9 mouse cellular contexts compared by ENCODE assay signal in the genomic region with DNA sequence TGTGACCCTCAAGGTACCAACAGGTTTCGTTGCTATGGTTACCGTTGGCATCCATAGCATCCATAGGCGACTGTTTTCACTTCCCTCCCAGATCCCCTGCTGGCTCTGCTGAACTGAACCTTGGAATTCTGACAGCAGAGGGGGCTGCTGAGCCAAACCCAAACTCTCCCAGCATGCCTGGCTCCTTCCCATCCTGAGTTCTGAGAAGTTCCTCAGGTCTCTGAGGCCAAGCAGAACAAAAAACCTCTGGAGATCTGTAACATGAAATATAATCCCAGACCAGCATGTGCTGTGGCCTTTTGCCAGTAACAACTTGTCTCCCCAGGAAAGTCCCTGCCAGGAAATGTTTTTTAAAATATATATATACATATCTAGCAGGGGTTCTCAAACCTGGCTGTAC. TPM values are rescaled to one million over a fixed set of nuclear protein-coding genes. Genes with fewer than 3 reads are reported as not detected.
A peak's percentile ranks its signal among the peaks of the same experiment; 100 is the strongest.
DNase-seq lines count a peak whose midpoint lies in the region; ATAC-seq and TF ChIP-seq lines count a peak whose summit lies in the region.
"Had no signal": no experiment of that assay in that cellular context is flagged by ENCODE, and none has a peak within 500 bp of the region (broad histone marks: within the 10 kb centered on the region; RNA-seq: fewer than 3 reads in every experiment).

No protein-coding gene starts in this region.

- peak; percentile 54; the same call in 1 of the 2 replicates for ATAC-seq in embryonic facial prominence, embryonic 15.5 days (ENCODE audit: insufficient number of reproducible peaks, low FRiP score, low TSS enrichment, low read depth)
- peak; percentile 76 for ATAC-seq in lung, postnatal 0 days

- intact Hi-C loops in heart, postnatal 14 days (cut with DNase I), result loop anchor here (1.0 to 10.0 kb wide), 2 partner anchors 86 to 1211 kb away; no protein-coding TSS in a partner anchor

- no peaks in the 10 kb centered on the region for H3K36me3 ChIP-seq in embryonic facial prominence, embryonic 15.5 days
- H3K36me3 ChIP-seq in lung, postnatal 0 days (ENCODE audit: insufficient read depth, low read length), result no peaks in the 10 kb centered on the region

- no peak overlapping the region for H3K4me3 ChIP-seq in embryonic facial prominence, embryonic 15.5 days (replicated peaks)
- no peak overlapping the region for H3K4me3 ChIP-seq in lung, postnatal 0 days (ENCODE audit: low read depth, low read length)
- H3K4me3 ChIP-seq: megakaryocyte, embryonic 14.5 days had no signal

- H3K9ac ChIP-seq in embryonic facial prominence, embryonic 15.5 days, result no peak overlapping the region
- H3K9ac ChIP-seq in lung, postnatal 0 days (replicated peaks; ENCODE audit: low read depth), result no peak overlapping the region

- H3K4me1 ChIP-seq in embryonic facial prominence, embryonic 15.5 days, result peaks cover 19% of the 10 kb centered on the region; the same call in 1 of the 2 replicates
- H3K4me1 ChIP-seq in lung, postnatal 0 days (ENCODE audit: insufficient read depth, low read depth, low read length), result no peaks in the 10 kb centered on the region

- peak; percentile 77 for DNase-seq in CD4-positive, CD25-positive, alpha-beta regulatory T cell, adult 2 months (ENCODE audit: low read depth, low spot score)
- peak; percentile 77 for DNase-seq in WW6 (ENCODE audit: low read depth, low spot score)
- peak; percentile 77 to 82 for DNase-seq in heart, postnatal 14 days
- peak; percentile 63 to 68 for DNase-seq in layer of hippocampus, postnatal 10 days (ENCODE audit: low spot score in 2 of 2)
- peak; percentile 80 for DNase-seq in lung, postnatal 0 days (ENCODE audit: low spot score)
- DNase-seq in spleen, adult 12 weeks (ENCODE audit: low spot score), result peak; percentile 42
- no peak for DNase-seq in Muller cell, postnatal 12 days (ENCODE audit: inconsistent ontology term)

- no peak overlapping the region for H3K27ac ChIP-seq in embryonic facial prominence, embryonic 15.5 days (replicated peaks)
- no peak overlapping the region for H3K27ac ChIP-seq in lung, postnatal 0 days (ENCODE audit: low read length)

- no peaks in the 10 kb centered on the region for H3K9me3 ChIP-seq in embryonic facial prominence, embryonic 15.5 days (replicated peaks)
- no peaks in the 10 kb centered on the region for H3K9me3 ChIP-seq in lung, postnatal 0 days (ENCODE audit: low read length)
- H3K9me3 ChIP-seq: megakaryocyte, embryonic 14.5 days had no signal

- no peaks in the 10 kb centered on the region for H3K27me3 ChIP-seq in embryonic facial prominence, embryonic 15.5 days
- H3K27me3 ChIP-seq in lung, postnatal 0 days (replicated peaks; ENCODE audit: insufficient read depth, low read length), result no peaks in the 10 kb centered on the region
- H3K27me3 ChIP-seq: megakaryocyte, embryonic 14.5 days had no signal

- WGBS in embryonic facial prominence, embryonic 15.5 days, result 16% methylated on average over 3 of the region's 3 CpGs
- whole genome bisulfite sequencing in lung, postnatal 0 days, result 13% methylated on average over 3 of the region's 3 CpGs

- TF ChIP-seq CTCF in lung, postnatal 0 days (IDR thresholded peaks at IDR 0.05), result peak; percentile 88

- no peak for TF ChIP-seq EP300 in lung, postnatal 0 days (IDR thresholded peaks at IDR 0.05)

- no peak overlapping the region for H3K4me2 ChIP-seq in embryonic facial prominence, embryonic 15.5 days (replicated peaks)
- H3K4me2 ChIP-seq in lung, postnatal 0 days (replicated peaks; ENCODE audit: low read depth, low read length), result no peak overlapping the region

RNA-seq across cellular contexts. Expression of a gene that starts 56.1 kb away (rescaled TPM):
- polyA plus RNA-seq in embryonic facial prominence, embryonic 15.5 days (2015; fragmentation: Nextera tagmentation; extraction: Ambion mirVana), result 82.3 and 87.6 TPM in 2 replicates
- 10 to 100 TPM; 37.4 to 38.2 TPM for total RNA-seq in heart, postnatal 14 days (2021)
- 10 to 100 TPM; 39.7 to 46.6 TPM for total RNA-seq in layer of hippocampus, postnatal 10 days (2021)
- polyA plus RNA-seq in lung, postnatal 0 days (2015; fragmentation: Nextera tagmentation; extraction: Ambion mirVana), result 41.6 and 47.0 TPM in 2 replicates
